Mouse (Mus musculus) embryonic stem cell, embryonic (primary cell): ENCODE results near the gene Fgfr4.

Source experiments
- CTCF ChIA-PET, 4 experiments: fragments of 300-600 bp in 2 of 4; fragments of 350-600 bp in 2 of 4; sonication (Branson Sonifier 250); formaldehyde crosslinking; loops; one replicate each; lab custom pipeline; 2022; ENCODE audit warnings: inconsistent platforms in 2 of 4; lab: Charles Lee
- POLR2A ChIA-PET, 4 experiments: fragments of 300-600 bp in 2 of 4; fragments of 350-600 bp in 2 of 4; sonication (Branson Sonifier 250); formaldehyde crosslinking; loops; one replicate each; lab custom pipeline; 2022; ENCODE audit warnings: antibody characterized with exemption in 4 of 4, inconsistent platforms in 1 of 4; lab: Charles Lee

The Fgfr4 gene

GRCm38 (mm10) chr13:55166806-55167725 lies 14.6 kb downstream of the Fgfr4 start:
- ChIA-PET CTCF (interaction anchor here in 3 of 4 experiments (0.5 to 1.5 kb wide), 6 partner anchors 11 to 1310 kb away, joined by 3 to 11 read pairs (median 3); no protein-coding TSS in a partner anchor), POLR2A (interaction anchor here (0.5 to 2.9 kb wide), 42 partner anchors 7 to 526 kb away, joined by 3 to 14 read pairs (median 4); partner anchors contain the start of genes Fgfr4 (in 2 of the 4), Zfp346 (in 2 of the 4), Mxd3 (in 1 of the 4) and Tspan17 (in 1 of the 4))

- ChIA-PET POLR2A (interaction anchor here (0.5 to 2.9 kb wide), 40 partner anchors 8 to 461 kb away, joined by 3 to 14 read pairs (median 4); partner anchors contain the start of genes Zfp346 (in 2 of the 4), Fgfr4 (in 1 of the 4), Mxd3 (in 1 of the 4) and Tspan17 (in 1 of the 4)), CTCF (interaction anchor here in 2 of 4 experiments (0.7 to 1.5 kb wide), 4 partner anchors 13 to 1310 kb away, joined by 3 to 5 read pairs (median 3); no protein-coding TSS in a partner anchor)
Observed at GRCm38 (mm10) chr13:55167798-55168197, 15.4 kb downstream of the Fgfr4 start.

DNA sequence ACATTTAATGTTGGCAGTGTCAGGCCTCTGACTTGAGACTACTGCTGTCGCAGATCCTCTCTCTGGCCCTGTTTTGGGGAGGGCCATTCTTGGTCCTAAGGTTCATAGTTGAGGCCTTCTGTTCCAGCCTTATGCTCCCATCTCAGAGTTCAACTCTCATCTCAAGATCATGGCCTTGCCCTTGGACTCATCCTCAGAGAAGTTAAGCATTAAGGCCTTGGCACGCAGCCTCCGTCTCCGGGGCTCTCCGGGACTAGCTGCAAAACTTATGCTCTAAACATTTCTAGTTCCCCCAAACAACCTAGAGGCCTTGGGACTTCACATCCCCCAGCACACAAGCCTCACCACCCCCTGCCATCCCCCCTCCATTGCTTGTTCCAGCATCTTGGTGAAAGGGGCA lies 15.8 kb downstream of the Fgfr4 start:
- ChIA-PET POLR2A (interaction anchor here in 3 of 4 experiments (0.6 to 2.9 kb wide), 30 partner anchors 9 to 489 kb away, joined by 3 to 14 read pairs (median 4); partner anchors contain the start of genes Fgfr4 (in 1 of the 3), Mxd3 (in 1 of the 3), Tspan17 (in 1 of the 3) and Uimc1 (in 1 of the 3)), CTCF (interaction anchor here in 3 of 4 experiments (0.6 to 1.5 kb wide), 3 partner anchors 13 to 370 kb away, joined by 3 to 5 read pairs (median 3); no protein-coding TSS in a partner anchor)

DNA sequence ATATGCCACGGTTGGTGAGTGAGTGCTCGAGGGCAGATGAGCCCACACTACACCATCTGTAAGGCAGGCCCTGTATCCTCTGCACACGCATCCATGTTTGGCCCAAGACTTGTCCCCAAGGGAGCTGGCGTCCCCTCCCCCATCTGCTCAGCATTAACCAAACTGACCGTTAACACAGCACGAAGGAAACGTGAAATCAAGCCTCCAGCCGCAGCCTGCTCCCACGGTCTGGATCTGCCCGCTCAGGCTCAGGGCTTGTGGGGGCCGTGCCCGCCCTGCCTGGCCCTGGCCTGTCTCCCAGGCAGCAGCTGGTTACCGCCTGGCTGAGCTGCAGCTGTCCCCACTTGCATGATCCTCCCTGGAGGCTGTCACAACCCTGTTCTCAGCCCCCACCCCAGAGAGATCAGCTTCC lies 16.5 kb downstream of the Fgfr4 start:
- ChIA-PET POLR2A (interaction anchor here in 3 of 4 experiments (0.6 to 2.5 kb wide), 24 partner anchors 9 to 489 kb away, joined by 3 to 12 read pairs (median 4); partner anchors contain the start of genes Fgfr4 (in 2 of the 3), Zfp346 (in 2 of the 3), Tspan17 (in 1 of the 3) and Uimc1 (in 1 of the 3)), CTCF (interaction anchor here in 3 of 4 experiments (0.6 to 1.5 kb wide), 7 partner anchors 9 to 371 kb away, joined by 3 to 7 read pairs (median 3); no protein-coding TSS in a partner anchor)

DNA sequence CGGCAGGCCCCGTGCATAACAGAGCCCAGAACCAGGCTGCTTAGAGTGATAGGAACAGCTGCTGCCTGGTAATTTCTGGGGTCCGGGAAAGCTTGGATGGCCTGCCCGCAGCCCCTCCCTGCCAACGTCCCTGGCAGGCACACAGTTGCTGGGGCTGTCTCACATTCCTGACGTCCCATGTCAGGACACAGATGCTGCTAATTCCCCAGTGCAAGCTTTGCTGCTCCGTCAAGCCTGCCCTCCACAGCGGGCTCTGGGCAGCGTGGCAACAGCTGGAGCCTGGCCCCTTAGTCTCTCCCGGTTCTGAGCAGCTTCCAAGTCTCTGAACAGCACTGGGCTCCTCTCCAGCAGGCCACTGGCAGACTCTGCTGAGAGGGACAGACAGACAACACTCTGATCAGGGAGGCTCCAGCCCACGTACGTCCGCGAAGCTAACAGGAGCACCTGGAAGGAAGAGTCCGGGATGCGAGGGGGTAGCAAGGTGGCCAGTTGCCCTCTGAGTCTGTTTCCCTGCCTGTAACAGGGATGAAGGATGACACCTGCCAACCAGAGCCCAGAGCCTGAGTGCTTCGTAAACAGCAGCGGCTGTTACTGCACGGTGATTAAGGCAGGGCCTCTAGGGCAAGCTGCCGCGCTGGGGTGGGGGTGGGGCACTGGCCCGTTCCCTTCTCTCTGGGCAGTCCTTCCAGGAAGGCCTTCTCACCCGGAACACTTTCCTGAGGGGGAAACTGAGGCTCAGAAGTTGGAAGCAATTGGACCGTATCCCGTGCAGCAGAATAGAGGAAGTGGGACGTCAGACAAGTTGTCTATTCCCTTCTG lies 19.3 kb downstream of the Fgfr4 start:
- ChIA-PET CTCF (interaction anchor here (0.5 to 2.2 kb wide), 14 partner anchors 8 to 374 kb away, joined by 3 to 8 read pairs (median 3); no protein-coding TSS in a partner anchor), POLR2A (interaction anchor here in 3 of 4 experiments (0.6 to 3.2 kb wide), 35 partner anchors 8 to 379 kb away, joined by 3 to 18 read pairs (median 3); partner anchors contain the start of genes Zfp346 (in 2 of the 3), Fgfr4 (in 1 of the 3) and Nsd1 (in 1 of the 3))

DNA sequence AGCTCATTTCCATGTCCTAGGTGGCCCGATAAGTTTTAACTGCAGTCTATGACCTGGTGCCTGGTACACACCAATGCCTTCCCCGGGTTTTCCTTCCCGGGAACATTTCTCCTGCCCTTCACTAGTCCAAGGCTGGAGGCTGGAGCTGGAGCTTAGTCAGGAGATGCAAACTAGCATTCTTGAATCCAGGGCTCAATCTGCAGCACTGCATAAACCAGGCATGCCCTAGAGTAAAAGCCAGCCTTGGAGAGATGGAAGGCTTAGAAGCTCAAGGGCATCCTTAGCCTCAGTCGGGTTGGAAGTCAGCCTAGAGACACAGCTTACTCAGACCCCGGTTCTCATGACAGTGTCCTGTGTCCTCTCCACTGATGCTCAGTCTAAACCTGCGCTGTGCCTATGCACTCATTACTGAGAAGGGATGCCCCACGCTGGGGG lies 19.9 kb downstream of the Fgfr4 start:
- ChIA-PET CTCF (interaction anchor here in 3 of 4 experiments (0.6 to 1.3 kb wide), 5 partner anchors 17 to 374 kb away, joined by 3 to 8 read pairs (median 4); no protein-coding TSS in a partner anchor), POLR2A (interaction anchor here in 3 of 4 experiments (0.8 to 3.2 kb wide), 25 partner anchors 9 to 378 kb away, joined by 3 to 18 read pairs (median 4); partner anchors contain the start of genes Nsd1 (in 1 of the 3) and Zfp346 (in 1 of the 3))

DNA sequence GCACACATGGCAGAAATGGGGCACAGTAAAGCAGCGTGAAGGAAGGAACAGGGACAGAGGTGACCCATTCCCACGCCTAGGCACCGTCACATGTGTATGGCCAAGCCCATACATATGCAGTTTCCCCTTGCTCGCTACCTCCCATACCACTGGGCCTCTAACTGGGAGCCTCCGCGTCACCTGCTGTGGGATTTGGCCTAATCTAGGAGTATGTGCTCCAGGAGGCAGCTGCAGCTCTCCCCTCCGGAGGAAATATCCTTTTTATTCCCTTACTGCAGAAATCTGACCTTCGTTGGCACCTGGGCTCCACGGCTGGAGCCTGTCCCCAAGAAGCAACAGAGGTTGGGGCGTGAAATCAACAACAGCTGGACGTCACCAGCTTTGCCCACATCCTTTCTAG lies 21.9 kb downstream of the Fgfr4 start:
- POLR2A ChIA-PET, result interaction anchor here in 2 of 4 experiments (1.1 to 1.4 kb wide), 2 partner anchors 15 to 69 kb away, joined by 4 read pairs; partner anchors contain the start of gene Zfp346 (in 1 of the 2)
- CTCF ChIA-PET, result interaction anchor here in 2 of 4 experiments (0.6 to 1.3 kb wide), 3 partner anchors 17 to 457 kb away, joined by 3 to 4 read pairs (median 4); no protein-coding TSS in a partner anchor

- CTCF ChIA-PET, result interaction anchor here in 2 of 4 experiments (0.7 to 1.0 kb wide), 2 partner anchors 17 to 242 kb away, joined by 3 to 5 read pairs; no protein-coding TSS in a partner anchor
- POLR2A ChIA-PET, result interaction anchor here in 1 of 4 experiments (0.7 to 2.4 kb wide), 3 partner anchors 14 to 35 kb away, joined by 3 to 21 read pairs (median 3); no protein-coding TSS in a partner anchor
Observed at GRCm38 (mm10) chr13:55176265-55176664, 23.8 kb downstream of the Fgfr4 start.

GRCm38 (mm10) chr13:55177903-55178496 lies 25.6 kb downstream of the Fgfr4 start:
- ChIA-PET CTCF (interaction anchor here (0.5 to 1.3 kb wide), 21 partner anchors 9 to 484 kb away, joined by 3 to 12 read pairs (median 3); partner anchors contain the start of genes Fgfr4 (in 1 of the 4), Rnf44 (in 1 of the 4) and Tspan17 (in 1 of the 4)), POLR2A (interaction anchor here in 3 of 4 experiments (0.5 to 2.4 kb wide), 29 partner anchors 9 to 388 kb away, joined by 3 to 21 read pairs (median 4); partner anchors contain the start of genes Gm17617 (in 1 of the 3) and Uimc1 (in 1 of the 3))

GRCm38 (mm10) chr13:55178556-55178955 lies 26.1 kb downstream of the Fgfr4 start:
- POLR2A ChIA-PET, result interaction anchor here in 3 of 4 experiments (0.6 to 2.4 kb wide), 24 partner anchors 10 to 389 kb away, joined by 3 to 21 read pairs (median 4); partner anchors contain the start of genes Gm17617 (in 1 of the 3) and Uimc1 (in 1 of the 3)
- CTCF ChIA-PET, result interaction anchor here (0.6 to 1.3 kb wide), 18 partner anchors 9 to 485 kb away, joined by 3 to 12 read pairs (median 3); partner anchors contain the start of genes Fgfr4 (in 1 of the 4), Rnf44 (in 1 of the 4) and Tspan17 (in 1 of the 4)

- POLR2A ChIA-PET, result interaction anchor here in 3 of 4 experiments (0.6 to 5.8 kb wide), 22 partner anchors 8 to 387 kb away, joined by 3 to 140 read pairs (median 4); partner anchors contain the start of genes Fgfr4 (in 2 of the 3), Nsd1 (in 2 of the 3), Uimc1 (in 1 of the 3) and Zfp346 (in 1 of the 3)
- CTCF ChIA-PET, result interaction anchor here in 3 of 4 experiments (0.6 to 1.5 kb wide), 8 partner anchors 9 to 421 kb away, joined by 3 to 16 read pairs (median 4); no protein-coding TSS in a partner anchor
Observed at GRCm38 (mm10) chr13:55179591-55179990, 27.2 kb downstream of the Fgfr4 start.

DNA sequence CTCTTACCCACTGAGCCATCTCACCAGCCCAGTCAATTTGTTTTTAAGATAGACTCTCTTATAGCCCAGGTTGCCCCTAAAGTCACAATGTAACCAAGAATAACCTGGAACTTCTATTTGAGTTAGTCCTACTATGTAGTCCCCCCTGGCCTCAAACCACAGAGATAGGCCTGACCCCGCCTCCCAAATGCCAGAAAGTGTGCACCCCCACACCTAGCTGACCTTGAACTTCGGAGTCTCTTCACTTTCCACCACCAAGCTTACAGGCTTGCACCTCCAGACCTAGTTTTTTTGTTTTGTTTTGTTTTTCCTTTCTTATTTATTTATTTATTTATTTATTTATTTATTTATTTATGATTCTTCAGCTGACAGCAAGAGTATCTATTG lies 29.3 kb downstream of the Fgfr4 start:
- ChIA-PET POLR2A (interaction anchor here in 3 of 4 experiments (0.6 to 5.8 kb wide), 39 partner anchors 8 to 461 kb away, joined by 3 to 140 read pairs (median 6); partner anchors contain the start of genes Nsd1 (in 2 of the 3), Mxd3 (in 1 of the 3) and Uimc1 (in 1 of the 3)), CTCF (interaction anchor here in 2 of 4 experiments (0.6 to 1.7 kb wide), 3 partner anchors 8 to 54 kb away, joined by 3 to 9 read pairs (median 4); no protein-coding TSS in a partner anchor)

DNA sequence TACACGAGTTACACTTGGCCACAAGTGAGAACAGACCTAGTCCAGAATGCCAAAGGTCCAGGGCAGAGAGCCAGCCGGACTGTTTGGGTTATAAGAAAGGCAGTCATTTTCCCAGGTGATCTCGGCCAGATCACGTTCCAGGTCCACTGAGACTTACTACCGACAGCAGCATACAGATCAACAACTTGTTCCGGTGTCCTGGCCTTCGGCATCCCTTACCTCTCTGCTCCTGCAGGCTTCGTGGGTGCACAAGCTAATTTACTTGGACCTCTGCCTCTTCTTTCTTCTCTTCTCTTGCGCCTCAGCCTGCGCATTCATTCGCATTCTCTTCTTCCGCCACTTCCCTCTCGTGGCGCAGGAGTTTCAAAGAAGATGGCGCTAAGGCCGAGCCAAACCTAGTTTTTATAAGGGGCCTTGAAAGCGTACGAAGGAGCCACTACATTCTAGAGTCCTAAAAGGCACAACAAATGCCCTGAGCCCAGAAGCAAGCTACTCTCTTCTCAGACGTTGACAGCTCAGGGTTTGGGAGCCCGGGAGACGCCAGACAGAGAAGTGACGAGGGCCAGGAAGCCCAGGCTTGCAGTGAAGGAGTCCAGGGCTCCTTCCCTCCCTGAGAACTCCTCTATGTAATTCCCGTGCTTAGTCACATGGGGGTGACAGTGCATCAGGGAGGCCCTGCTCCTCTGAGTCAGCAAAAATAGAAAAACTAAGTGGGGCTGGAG lies 29.9 kb downstream of the Fgfr4 start:
- CTCF ChIA-PET, result interaction anchor here (0.6 to 1.7 kb wide), 9 partner anchors 8 to 382 kb away, joined by 3 to 9 read pairs (median 4); partner anchors contain the start of gene Nsd1 (in 1 of the 4)
- POLR2A ChIA-PET, result interaction anchor here (0.6 to 5.8 kb wide), 54 partner anchors 8 to 460 kb away, joined by 3 to 140 read pairs (median 4); partner anchors contain the start of genes Nsd1 (in 2 of the 4), Grk6 (in 1 of the 4), Lman2 (in 1 of the 4) and Mxd3 (in 1 of the 4)

DNA sequence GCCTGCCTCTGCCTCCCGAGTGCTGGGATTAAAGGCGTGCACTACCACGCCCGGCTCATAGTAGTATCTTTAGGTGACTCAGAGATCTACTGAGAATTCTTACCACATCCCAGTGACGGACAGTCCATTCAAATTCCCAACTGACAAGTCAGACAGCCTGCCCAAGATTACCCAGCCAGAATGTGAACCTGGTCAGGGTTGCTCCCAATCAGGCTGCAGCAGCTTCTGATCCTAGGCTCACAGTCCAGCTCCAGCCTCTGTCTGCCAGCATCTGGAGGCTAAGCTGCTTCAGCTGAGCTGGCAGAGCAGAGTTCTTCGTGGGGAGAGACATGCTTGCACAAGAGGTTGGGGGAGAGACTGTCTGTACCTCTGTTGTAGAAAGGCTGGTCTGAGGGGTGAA lies 30.9 kb downstream of the Fgfr4 start:
- CTCF ChIA-PET, result interaction anchor here (0.6 to 1.5 kb wide), 5 partner anchors 19 to 69 kb away, joined by 3 to 6 read pairs (median 4); partner anchors contain the start of gene Nsd1 (in 1 of the 4)
- POLR2A ChIA-PET, result interaction anchor here (0.5 to 5.8 kb wide), 32 partner anchors 8 to 1487 kb away, joined by 3 to 140 read pairs (median 5); partner anchors contain the start of genes Nsd1 (in 2 of the 4), Grk6 (in 1 of the 4), Lman2 (in 1 of the 4) and Rab24 (in 1 of the 4)
